Mouse (Mus musculus): ENCODE data around the gene Slamf6. TPM values are rescaled to one million over a fixed set of nuclear protein-coding genes. Genes with fewer than 3 reads are reported as not detected.
A peak's percentile ranks its signal among the peaks of the same experiment; 100 is the strongest.
"Not testable (repeated sequence)": the region's sequence is repeated elsewhere in the genome, so short reads cannot be mapped to it uniquely, and the experiment has no call there.

Gene Slamf6
- total RNA-seq, 2 experiments from 2014 or later, result 1.4 to 4.8 TPM

GRCm38 (mm10) chr1:171948946-171949508, 31.7 kb downstream of the Slamf6 start:
- ATAC-seq (replicated peaks; ENCODE audit: poor library complexity, severe bottlenecking), result 0 out of 2 replicates have a peak, but pooled peaks have one; percentile 22

- peak; percentile 51 for ATAC-seq (replicated peaks; ENCODE audit: poor library complexity, severe bottlenecking)
Measured at GRCm38 (mm10) chr1:171955071-171955470, 37.8 kb downstream of the Slamf6 start.

GRCm38 (mm10) chr1:171957411-171957810, 40.1 kb downstream of the Slamf6 start:
- peak; percentile 96 for ATAC-seq (replicated peaks; ENCODE audit: poor library complexity, severe bottlenecking)

GRCm38 (mm10) chr1:171960726-171961125, 43.4 kb downstream of the Slamf6 start:
- ATAC-seq (replicated peaks; ENCODE audit: poor library complexity, severe bottlenecking), result no peak

- ATAC-seq (replicated peaks; ENCODE audit: poor library complexity, severe bottlenecking), result no peak
Measured at GRCm38 (mm10) chr1:171961704-171962103, 44.4 kb downstream of the Slamf6 start.

- ATAC-seq (replicated peaks; ENCODE audit: poor library complexity, severe bottlenecking), result no peak
Measured at GRCm38 (mm10) chr1:171963613-171964012, 46.3 kb downstream of the Slamf6 start.

- no peak for ATAC-seq (replicated peaks; ENCODE audit: poor library complexity, severe bottlenecking)
Measured at GRCm38 (mm10) chr1:171966054-171966790, 48.9 kb downstream of the Slamf6 start.

- no peak for ATAC-seq (replicated peaks; ENCODE audit: poor library complexity, severe bottlenecking)
Measured at GRCm38 (mm10) chr1:171969221-171969620, 51.9 kb downstream of the Slamf6 start.

GRCm38 (mm10) chr1:171970854-171971586, 53.7 kb downstream of the Slamf6 start:
- no peak for ATAC-seq (replicated peaks; ENCODE audit: poor library complexity, severe bottlenecking)

- not testable (repeated sequence) for ATAC-seq (replicated peaks; ENCODE audit: poor library complexity, severe bottlenecking)
Measured at GRCm38 (mm10) chr1:171974361-171974760, 57.0 kb downstream of the Slamf6 start.

GRCm38 (mm10) chr1:171975377-171975776, 58.1 kb downstream of the Slamf6 start:
- no peak for ATAC-seq (replicated peaks; ENCODE audit: poor library complexity, severe bottlenecking)

GRCm38 (mm10) chr1:171975831-171976230, 58.5 kb downstream of the Slamf6 start:
- ATAC-seq (replicated peaks; ENCODE audit: poor library complexity, severe bottlenecking), result no peak

GRCm38 (mm10) chr1:171976826-171977539, 59.7 kb downstream of the Slamf6 start:
- ATAC-seq (replicated peaks; ENCODE audit: poor library complexity, severe bottlenecking), result no peak

- ATAC-seq (replicated peaks; ENCODE audit: poor library complexity, severe bottlenecking), result no peak
Measured at GRCm38 (mm10) chr1:171977891-171978290, 60.6 kb downstream of the Slamf6 start.

- ATAC-seq (replicated peaks; ENCODE audit: poor library complexity, severe bottlenecking), result no peak
Measured at GRCm38 (mm10) chr1:171979969-171980730, 62.8 kb downstream of the Slamf6 start.

GRCm38 (mm10) chr1:171982170-171982569, 64.9 kb downstream of the Slamf6 start:
- peak; percentile 33; the same call in 1 of the 2 replicates for ATAC-seq (replicated peaks; ENCODE audit: poor library complexity, severe bottlenecking)

GRCm38 (mm10) chr1:171982740-171983139, 65.4 kb downstream of the Slamf6 start:
- ATAC-seq (replicated peaks; ENCODE audit: poor library complexity, severe bottlenecking), result no peak

GRCm38 (mm10) chr1:171983372-171984001, 66.2 kb downstream of the Slamf6 start:
- ATAC-seq (replicated peaks; ENCODE audit: poor library complexity, severe bottlenecking), result no peak

GRCm38 (mm10) chr1:171984121-171984520, 66.8 kb downstream of the Slamf6 start:
- ATAC-seq (replicated peaks; ENCODE audit: poor library complexity, severe bottlenecking), result no peak
